Mouse (Mus musculus) ES-Bruce4 (cell line): Measurements from ENCODE around the gene Abhd12. TPM values are rescaled to one million over a fixed set of nuclear protein-coding genes. Genes with fewer than 3 reads are reported as not detected.
"Not testable (repeated sequence)": the region's sequence is repeated elsewhere in the genome, so short reads cannot be mapped to it uniquely, and the experiment has no call there.

Experiments
- H3K27ac ChIP-seq: 2 replicates; pipeline ENCODE4 v1.5.1; 2012; ENCODE audit warnings: low read length, inconsistent platforms; ENCODE audit not compliant: insufficient read depth
- H3K27me3 ChIP-seq: 2 replicates; pipeline ENCODE4 v1.6.1; 2012; ENCODE audit warnings: mild to moderate bottlenecking, low read length, inconsistent platforms; ENCODE audit not compliant: control insufficient read depth, poor library complexity, insufficient read depth, severe bottlenecking
- H3K36me3 ChIP-seq: 2 replicates; pipeline ENCODE4 v1.6.1; 2012; ENCODE audit warnings: inconsistent platforms, mild to moderate bottlenecking, low read length, moderate library complexity; ENCODE audit not compliant: control insufficient read depth, poor library complexity, insufficient read depth, severe bottlenecking
- H3K4me1 ChIP-seq: one replicate; pipeline ENCODE4 v1.8.1; 2011; ENCODE audit warnings: low read length; ENCODE audit not compliant: control insufficient read depth, insufficient read depth
- H3K4me3 ChIP-seq: 2 replicates; pipeline ENCODE4 v1.5.1; 2011; ENCODE audit warnings: low read depth, mild to moderate bottlenecking, low read length
- H3K9ac ChIP-seq: 2 replicates; pipeline ENCODE4 v1.6.1; 2012; ENCODE audit warnings: low read depth, mild to moderate bottlenecking, inconsistent platforms; ENCODE audit not compliant: poor library complexity, severe bottlenecking
- H3K9me3 ChIP-seq: replicated peaks from 2 replicates; pipeline ENCODE4 v1.6.1; 2012; ENCODE audit warnings: mild to moderate bottlenecking, low read length, inconsistent platforms; ENCODE audit not compliant: control insufficient read depth, poor library complexity, insufficient read depth, severe bottlenecking
- CTCF ChIP-seq: IDR thresholded peaks from one replicate; pipeline ENCODE4 v1.8.1; 2011; ENCODE audit warnings: low read depth, low read length
- EP300 ChIP-seq: IDR thresholded peaks from 2 replicates; pipeline ENCODE4 v1.6.1; 2011; ENCODE audit warnings: low read depth, low read length; ENCODE audit not compliant: insufficient read depth
- POLR2A ChIP-seq: IDR thresholded peaks from one replicate; pipeline ENCODE4 v1.8.1; 2011; ENCODE audit warnings: low read length; ENCODE audit not compliant: insufficient read depth
- polyA plus RNA-seq: library from polyadenylated mRNA; stranded (reverse); fragments of >200 nt; gene quantifications from 2 replicates; pipeline ENCODE4 v1.2.4, GENCODE M21; 2011; ENCODE audit warnings: low read depth; ENCODE audit not compliant: missing spikeins, insufficient read depth, insufficient read length

Abhd12 gene
- polyA plus RNA-seq, 1 experiment: 31.3 TPM

DNA sequence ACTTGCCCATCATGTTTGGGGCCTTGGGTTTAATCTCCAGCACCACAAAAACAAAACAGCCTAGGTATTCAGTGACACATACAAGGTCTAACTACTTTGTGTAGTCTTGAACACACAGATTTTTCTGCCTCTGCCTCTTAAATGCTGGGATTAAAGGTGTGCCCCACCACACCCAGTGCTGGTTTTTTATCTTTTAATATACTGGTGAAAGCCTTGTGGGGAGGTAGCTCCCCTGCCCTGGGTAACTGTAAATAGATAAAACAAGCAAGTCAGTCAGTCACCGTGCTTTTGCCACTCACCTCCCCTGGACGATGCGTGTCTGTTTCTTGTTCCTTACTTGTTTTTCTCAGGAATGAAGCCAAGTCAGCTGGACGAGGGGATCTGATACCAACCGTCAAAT, 11.2 kb upstream of the Abhd12 start:
- no peak overlapping the region for H3K4me3 ChIP-seq
- no peaks in the 10 kb centered on the region for H3K27me3 ChIP-seq
- H3K9me3 ChIP-seq: no peaks in the 10 kb centered on the region
- no peaks in the 10 kb centered on the region for H3K4me1 ChIP-seq
- TF ChIP-seq CTCF (no peak), POLR2A (no peak), EP300 (no peak)
- H3K9ac ChIP-seq: no peak overlapping the region
- peaks cover 25% of the 10 kb centered on the region for H3K36me3 ChIP-seq
- H3K27ac ChIP-seq: no peak overlapping the region

DNA sequence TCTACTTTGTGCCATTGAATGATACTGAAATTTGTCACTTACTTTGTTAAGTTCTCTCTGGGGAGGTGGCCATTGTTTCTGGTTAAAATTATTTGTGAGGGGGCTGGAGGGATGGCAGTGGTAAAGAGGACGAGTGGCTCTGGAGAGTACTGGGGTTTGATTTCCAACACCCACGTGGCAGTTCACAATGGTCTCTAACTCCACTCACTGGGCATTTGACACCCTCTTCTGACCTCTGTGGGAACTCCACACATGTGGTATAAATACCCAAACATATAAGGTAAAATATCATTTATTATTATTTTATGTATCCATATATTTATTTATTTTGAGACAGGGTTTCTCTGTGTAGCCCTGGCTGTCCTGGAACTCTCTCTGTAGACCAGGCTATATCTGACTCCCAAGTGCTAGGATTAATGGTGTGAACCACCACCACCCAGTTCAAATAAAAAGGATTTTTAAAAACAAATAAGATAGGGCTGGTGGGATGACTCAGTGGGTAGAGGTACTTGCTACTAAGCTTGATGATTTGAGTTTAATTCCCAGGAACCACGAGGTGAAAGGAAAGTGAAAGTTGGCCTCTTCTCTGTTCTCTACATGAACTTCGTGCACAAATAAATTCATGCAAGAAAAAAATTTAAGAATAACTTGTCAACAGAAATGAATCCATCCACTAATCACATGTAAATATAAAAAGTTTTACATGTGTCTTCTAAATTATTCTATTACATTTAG, 10.4 kb upstream of the Abhd12 start:
- TF ChIP-seq POLR2A (no peak), CTCF (no peak)
- Histone ChIP-seq H3K27me3 (no peaks in the 10 kb centered on the region), H3K9me3 (no peaks in the 10 kb centered on the region), H3K9ac (no peak overlapping the region), H3K4me3 (no peak overlapping the region), H3K4me1 (no peaks in the 10 kb centered on the region), H3K36me3 (peaks cover 25% of the 10 kb centered on the region), H3K27ac (no peak overlapping the region)

DNA sequence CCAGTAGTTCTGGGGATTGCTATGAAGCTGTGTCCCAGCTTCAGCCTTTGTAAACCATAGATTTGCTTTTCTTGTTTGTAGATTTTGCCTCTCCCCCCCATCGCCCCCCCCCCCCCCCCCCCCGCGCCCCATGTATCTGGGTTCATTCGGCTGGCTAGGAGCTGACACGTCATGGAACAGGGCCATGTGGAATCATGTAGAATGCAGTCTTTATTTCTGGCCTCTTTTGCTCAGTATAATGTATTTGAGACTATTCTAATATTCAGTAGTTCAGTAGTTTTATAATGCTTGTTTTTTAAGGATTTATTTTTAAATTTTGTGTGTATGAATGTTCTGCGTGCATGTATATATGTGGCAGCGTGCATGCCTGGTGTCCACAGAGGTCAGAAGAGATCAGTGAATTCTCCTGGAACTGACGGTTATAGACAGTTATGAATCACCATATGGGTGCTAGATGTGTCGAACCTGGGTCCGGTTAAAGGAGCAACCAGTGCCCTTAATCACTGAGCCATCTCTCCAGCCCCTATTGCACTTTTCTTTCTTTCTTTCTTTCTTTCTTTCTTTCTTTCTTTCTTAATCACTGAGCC, 5.8 kb upstream of the Abhd12 start:
- Histone ChIP-seq H3K27me3 (no peaks in the 10 kb centered on the region), H3K9ac (peak overlapping the region; percentile 73), H3K4me1 (no peaks in the 10 kb centered on the region), H3K4me3 (peak overlapping the region; percentile 84), H3K27ac (no peak overlapping the region), H3K36me3 (peaks cover 3% of the 10 kb centered on the region), H3K9me3 (no peaks in the 10 kb centered on the region)
- TF ChIP-seq POLR2A (no peak), CTCF (no peak), EP300 (no peak)

DNA sequence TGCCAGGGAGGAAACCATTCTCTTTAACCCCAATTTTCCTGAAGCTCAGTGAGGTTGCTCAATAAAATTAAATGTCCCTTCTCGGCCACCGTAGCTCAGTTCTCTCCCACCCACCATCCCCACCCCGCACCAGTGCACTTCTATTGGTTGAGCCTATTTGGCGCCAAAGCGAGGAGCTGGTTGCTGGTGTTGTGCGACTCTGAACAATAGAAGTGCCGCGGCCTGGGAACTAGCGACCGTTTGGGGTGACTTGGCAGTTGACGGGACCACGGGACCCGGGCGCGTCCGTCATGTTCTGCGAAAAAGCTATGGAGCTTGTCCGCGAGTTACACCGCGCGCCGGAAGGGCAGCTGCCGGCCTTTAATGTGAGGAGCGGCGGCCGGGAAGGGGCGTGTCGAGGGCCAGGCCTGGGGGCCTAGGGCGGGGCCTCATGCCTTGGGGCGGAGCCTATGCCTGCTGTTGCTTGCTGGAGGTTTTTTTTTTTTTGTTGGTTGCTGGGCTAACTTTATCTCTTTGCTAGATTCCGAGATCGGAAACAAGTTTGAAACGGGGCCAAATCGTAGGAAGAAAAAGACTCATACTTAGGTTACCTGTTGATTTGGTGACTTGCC, 5.0 kb upstream of the Abhd12 start:
- Histone ChIP-seq H3K4me3 (peak overlapping the region; percentile 84), H3K9ac (peak overlapping the region; percentile 73), H3K9me3 (no peaks in the 10 kb centered on the region), H3K27ac (peak overlapping the region; percentile 78), H3K4me1 (no peaks in the 10 kb centered on the region), H3K27me3 (no peaks in the 10 kb centered on the region), H3K36me3 (no peaks in the 10 kb centered on the region)
- TF ChIP-seq POLR2A: no peak
- no peak for TF ChIP-seq EP300
- TF ChIP-seq CTCF: no peak

- not testable (repeated sequence) for H3K4me3 ChIP-seq, H3K4me1 ChIP-seq, H3K27me3 ChIP-seq, H3K27ac ChIP-seq, H3K9me3 ChIP-seq, H3K36me3 ChIP-seq
- H3K9ac ChIP-seq: peak overlapping the region; percentile 73
These were observed 4.3 kb upstream of the Abhd12 start for GRCm38 (mm10) chr2:150908881-150909280.

DNA sequence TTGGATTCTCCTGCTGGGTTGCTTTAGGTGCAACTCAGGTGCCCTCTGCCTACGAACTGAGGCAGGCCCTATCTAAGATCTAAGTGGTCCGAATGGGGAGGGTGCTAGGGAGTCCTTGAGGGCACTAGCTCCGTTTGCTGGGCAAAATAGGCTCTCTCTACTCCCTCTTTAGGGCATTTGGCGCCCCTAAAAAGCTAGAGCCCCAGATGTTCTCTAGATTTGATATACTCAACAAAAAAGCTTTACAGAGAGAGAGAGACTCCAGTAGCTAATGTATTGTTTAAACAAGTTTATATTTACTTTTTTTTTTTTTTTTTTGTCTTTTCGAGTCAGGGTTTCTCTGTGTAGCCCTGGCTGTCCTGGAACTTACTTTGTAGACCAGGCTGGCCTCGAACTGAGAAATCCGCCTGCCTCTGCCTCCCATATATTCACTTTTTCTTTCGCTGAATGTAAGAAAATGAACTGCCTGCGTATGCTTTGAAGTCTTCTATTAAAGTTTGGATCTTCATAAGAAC, 452 bp upstream of the Abhd12 start, which contains the start of gene Gins1:
Gins1 (plus strand) TSS at position 465 of the 515 bp plus-strand sequence.
- TF ChIP-seq CTCF: no peak
- TF ChIP-seq POLR2A: no peak
- no peak for TF ChIP-seq EP300
- Histone ChIP-seq H3K4me3 (peak within 1 kb of the TSS; percentile 87), H3K27ac (peak within 1 kb of the TSS; percentile 71), H3K27me3 (no peaks in the 10 kb centered on the region), H3K4me1 (no peaks in the 10 kb centered on the region), H3K9me3 (no peaks in the 10 kb centered on the region), H3K36me3 (0 out of 2 replicates have a peak, but pooled peaks cover 2% of the 10 kb centered on the region), H3K9ac (peak within 1 kb of the TSS; percentile 56)
